15 mouse cellular contexts compared by ENCODE assay signal in genomic region chr9:64703420-64703965, GRCm38 (mm10). TPM values are rescaled to one million over a fixed set of nuclear protein-coding genes. Genes with fewer than 3 reads are reported as not detected.
DNase-seq lines count a peak whose midpoint lies in the region; ATAC-seq lines count a peak whose summit lies in the region.
"Had no signal": no experiment of that assay in that cellular context is flagged by ENCODE, and none has a peak within 500 bp of the region (broad histone marks: within the 10 kb centered on the region; RNA-seq: fewer than 3 reads in every experiment).

No protein-coding gene starts in this region.

- no peak overlapping the region for H3K9ac ChIP-seq in forebrain, embryonic 14.5 days (ENCODE audit: low read length)
- H3K9ac ChIP-seq: embryonic facial prominence, embryonic 12.5 days; liver, postnatal 0 days had no signal

- H3K27ac ChIP-seq in forebrain, embryonic 14.5 days (ENCODE audit: low read depth, low read length): no peak overlapping the region
- H3K27ac ChIP-seq: embryonic facial prominence, embryonic 12.5 days had no signal

- no peaks in the 10 kb centered on the region for H3K4me1 ChIP-seq in forebrain, embryonic 14.5 days (ENCODE audit: control insufficient read depth, insufficient read depth, low read length)
- H3K4me1 ChIP-seq: embryonic facial prominence, embryonic 12.5 days had no signal

- DNase-seq in heart, adult 11 months: peak; percentile 78
- no peak for DNase-seq in heart, postnatal 36 days
- peak; percentile 57 for DNase-seq in retina, adult 2 months (ENCODE audit: low read depth, low spot score)
- DNase-seq in retina, embryonic 14.5 days (ENCODE audit: low spot score): no peak
- peak; percentile 51 for DNase-seq in retina, postnatal 1 day
- no peak for DNase-seq in forebrain, embryonic 14.5 days (ENCODE audit: low spot score)
- no peak for DNase-seq in neural tube, embryonic 10.5 days (ENCODE audit: extremely low spot score, low spot score)
- no peak for DNase-seq in adrenal gland, adult 8-10 months
- DNase-seq: adrenal gland, postnatal 10 days; cerebellum, adult 9-11 months; kidney, adult 8-10 months; layer of hippocampus, postnatal 36 days had no signal

- ATAC-seq in forebrain, embryonic 14.5 days: no peak
- ATAC-seq: hindbrain, embryonic 16.5 days had no signal

- no peak overlapping the region for H3K4me2 ChIP-seq in forebrain, embryonic 14.5 days (ENCODE audit: low read length)
- H3K4me2 ChIP-seq: embryonic facial prominence, embryonic 12.5 days had no signal

- no peak overlapping the region for H3K4me3 ChIP-seq in forebrain, embryonic 14.5 days (ENCODE audit: low read depth, low read length)
- H3K4me3 ChIP-seq: embryonic facial prominence, embryonic 12.5 days had no signal

- H3K27me3 ChIP-seq in forebrain, embryonic 14.5 days (replicated peaks; ENCODE audit: control insufficient read depth, insufficient read depth, low read length): no peaks in the 10 kb centered on the region
- H3K27me3 ChIP-seq: embryonic facial prominence, embryonic 12.5 days had no signal

- intact Hi-C loops in heart, postnatal 36 days (cut with DNase I): no loop called here

- peaks cover 36% of the 10 kb centered on the region for H3K36me3 ChIP-seq in forebrain, embryonic 14.5 days (ENCODE audit: control insufficient read depth, insufficient read depth, low read length)

- no peaks in the 10 kb centered on the region for H3K9me3 ChIP-seq in forebrain, embryonic 14.5 days (replicated peaks; ENCODE audit: control insufficient read depth, low read length)
- H3K9me3 ChIP-seq: embryonic facial prominence, embryonic 12.5 days had no signal

RNA-seq across cellular contexts. Expression of gene Rab11a, which starts 34.1 kb away (rescaled TPM):
- 100 to 1,000 TPM; 181 to 194 TPM for total RNA-seq in heart, postnatal 36 days (2021)
- 410 and 427 TPM in 2 replicates for polyA plus RNA-seq in forebrain, embryonic 14.5 days (2014; fragmentation: Nextera tagmentation; extraction: Ambion mirVana)
- total RNA-seq in adrenal gland, adult 8-10 months (2022): 100 to 1,000 TPM; 231 to 285 (median 262) TPM

Comparison
In these comparisons a context has a peak if more than half of its experiments do, and no peak if none do; other contexts are left out.
1. DNase-seq: peak in heart, adult 11 months (single experiment), retina, adult 2 months (single experiment) and retina, postnatal 1 day (single experiment); none in heart, postnatal 36 days (0 of 2), retina, embryonic 14.5 days (single experiment), forebrain, embryonic 14.5 days (single experiment), neural tube, embryonic 10.5 days (single experiment) and adrenal gland, adult 8-10 months (single experiment).